Mouse (Mus musculus): ENCODE measurements around the gene Ccdc152.
"Not testable (repeated sequence)": the region's sequence is repeated elsewhere in the genome, so short reads cannot be mapped to it uniquely, and the experiment has no call there.

Ccdc152 gene

GRCm38 (mm10) chr15:3277391-3277790 is 25.9 kb downstream of the Ccdc152 start:
- no peak for DNase-seq (ENCODE audit: low spot score)

DNA sequence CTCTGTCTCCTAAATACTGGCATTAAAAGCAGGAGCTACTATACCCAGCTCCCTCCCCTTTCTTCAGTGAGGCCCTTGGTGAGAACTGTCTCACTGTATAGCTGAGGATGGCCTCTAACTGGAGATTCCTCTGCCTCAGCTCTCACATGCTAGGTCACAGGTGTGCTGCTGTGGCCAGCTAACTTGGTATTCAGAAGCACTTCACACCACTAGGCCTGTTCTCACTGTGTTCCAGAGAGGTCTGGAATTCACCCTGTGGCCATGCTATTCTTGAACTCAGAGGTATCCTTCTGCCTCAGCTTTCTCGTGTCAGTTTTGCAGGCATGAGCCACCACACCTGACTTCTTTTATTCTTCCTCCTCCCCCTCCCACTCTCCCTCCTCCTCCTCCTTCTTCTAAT is 30.1 kb downstream of the Ccdc152 start:
- no peak for DNase-seq (ENCODE audit: low spot score)

- DNase-seq (ENCODE audit: low spot score) = no peak
Measured at GRCm38 (mm10) chr15:3271216-3271615, 32.1 kb downstream of the Ccdc152 start.

DNA sequence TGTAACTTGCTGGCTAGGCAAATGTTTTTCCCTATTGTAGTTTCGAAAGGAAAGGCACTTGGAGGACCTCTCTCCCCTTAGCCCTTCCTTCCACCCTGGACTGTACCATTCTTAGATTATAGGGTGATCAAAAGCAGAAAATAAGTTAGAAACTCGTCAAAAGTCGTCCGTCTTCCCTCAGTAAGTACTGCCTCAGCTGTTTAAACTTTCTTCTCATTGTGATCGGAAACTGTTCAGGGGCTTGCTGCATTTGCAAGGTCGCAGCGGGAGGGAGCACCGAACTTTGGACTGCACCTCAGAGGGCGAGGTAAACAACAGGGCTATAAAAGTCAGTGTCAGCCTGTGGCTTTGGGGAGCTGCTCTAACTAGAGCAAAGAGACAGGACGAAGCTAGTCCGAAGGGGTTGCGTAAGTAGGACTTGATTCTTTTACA is 32.7 kb downstream of the Ccdc152 start:
- DNase-seq (ENCODE audit: low spot score) = peak; percentile 46

DNA sequence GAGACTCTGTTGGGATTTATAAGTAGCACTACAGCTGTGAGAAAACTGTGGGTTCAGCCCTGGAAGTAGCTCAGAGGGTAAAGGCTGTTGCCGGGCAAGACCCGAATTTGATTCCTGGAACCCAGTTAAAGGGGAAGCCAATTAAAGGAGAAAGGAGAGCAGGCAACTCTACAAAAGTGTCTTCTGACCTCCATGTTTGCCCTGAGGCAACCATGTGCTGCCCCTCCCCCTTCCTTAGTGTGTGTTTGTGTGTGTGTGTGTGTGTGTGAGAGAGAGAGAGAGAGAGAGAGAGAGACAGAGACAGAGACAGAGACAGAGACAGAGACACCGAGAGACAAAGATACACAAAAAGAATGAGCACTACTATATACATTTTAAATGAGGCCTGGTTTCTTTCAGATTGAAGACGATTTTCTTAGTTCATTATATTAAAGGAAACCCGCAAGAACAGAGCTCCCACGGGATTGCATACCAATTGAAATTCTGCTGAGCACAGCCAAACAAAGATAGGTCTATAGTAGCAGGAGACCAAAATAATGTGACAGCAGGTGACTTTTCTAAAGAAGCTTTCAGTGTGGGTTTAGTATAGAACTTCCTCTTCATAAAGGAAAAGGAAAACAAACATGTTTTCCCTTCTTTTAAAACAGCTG is 33.2 kb downstream of the Ccdc152 start:
- DNase-seq (ENCODE audit: low spot score) = no peak

GRCm38 (mm10) chr15:3269496-3269895 is 33.8 kb downstream of the Ccdc152 start:
- DNase-seq (ENCODE audit: low spot score) = no peak

GRCm38 (mm10) chr15:3268247-3268646 is 35.1 kb downstream of the Ccdc152 start, which contains the start of gene Selenop:
Selenop (plus strand) TSS chr15:3268547.
- DNase-seq (ENCODE audit: low spot score) = no peak

GRCm38 (mm10) chr15:3264828-3265227 is 38.5 kb downstream of the Ccdc152 start:
- DNase-seq (ENCODE audit: low spot score) = no peak

GRCm38 (mm10) chr15:3264293-3264692 is 39.0 kb downstream of the Ccdc152 start:
- DNase-seq (ENCODE audit: low spot score) = no peak

DNA sequence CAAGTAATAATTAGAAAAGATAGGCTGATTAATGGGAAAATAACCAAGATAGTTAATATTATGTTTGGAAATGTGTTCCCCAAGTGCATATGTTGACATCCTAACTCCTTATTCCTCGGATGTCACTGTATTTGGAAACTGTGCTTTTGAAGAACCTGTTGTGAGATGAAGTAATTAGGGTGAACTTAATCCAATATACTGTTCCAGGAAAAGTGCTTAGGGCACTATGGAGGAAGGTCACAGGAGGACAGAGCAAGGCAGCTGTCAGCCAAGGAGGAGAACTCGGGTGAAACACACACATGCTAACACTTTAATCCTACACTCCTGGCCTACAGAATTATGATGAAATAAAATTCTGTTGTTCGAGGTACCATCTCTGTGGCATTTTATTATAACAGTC is 40.4 kb downstream of the Ccdc152 start:
- DNase-seq (ENCODE audit: low spot score) = no peak

- DNase-seq (ENCODE audit: low spot score) = no peak
Measured at GRCm38 (mm10) chr15:3260309-3260708, 43.0 kb downstream of the Ccdc152 start.

GRCm38 (mm10) chr15:3259025-3259424 is 44.3 kb downstream of the Ccdc152 start:
- no peak for DNase-seq (ENCODE audit: low spot score)

DNA sequence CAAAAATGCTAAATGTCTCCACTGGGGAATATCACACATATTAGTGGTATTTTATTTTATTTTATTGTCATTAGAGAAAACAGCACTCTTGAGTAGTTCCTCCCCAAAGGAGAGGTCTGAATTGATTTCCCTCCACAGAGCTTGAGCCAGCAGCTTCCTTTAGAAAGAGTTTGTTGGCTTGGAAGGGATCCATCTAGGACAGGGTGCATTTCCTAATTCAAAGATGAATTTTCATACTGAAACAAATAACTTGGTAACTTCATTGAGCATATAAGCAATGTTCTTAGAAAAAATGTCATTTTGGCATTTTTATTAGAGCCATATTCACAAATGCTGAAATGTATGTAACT is 51.6 kb downstream of the Ccdc152 start:
- DNase-seq (ENCODE audit: low spot score) = no peak

DNA sequence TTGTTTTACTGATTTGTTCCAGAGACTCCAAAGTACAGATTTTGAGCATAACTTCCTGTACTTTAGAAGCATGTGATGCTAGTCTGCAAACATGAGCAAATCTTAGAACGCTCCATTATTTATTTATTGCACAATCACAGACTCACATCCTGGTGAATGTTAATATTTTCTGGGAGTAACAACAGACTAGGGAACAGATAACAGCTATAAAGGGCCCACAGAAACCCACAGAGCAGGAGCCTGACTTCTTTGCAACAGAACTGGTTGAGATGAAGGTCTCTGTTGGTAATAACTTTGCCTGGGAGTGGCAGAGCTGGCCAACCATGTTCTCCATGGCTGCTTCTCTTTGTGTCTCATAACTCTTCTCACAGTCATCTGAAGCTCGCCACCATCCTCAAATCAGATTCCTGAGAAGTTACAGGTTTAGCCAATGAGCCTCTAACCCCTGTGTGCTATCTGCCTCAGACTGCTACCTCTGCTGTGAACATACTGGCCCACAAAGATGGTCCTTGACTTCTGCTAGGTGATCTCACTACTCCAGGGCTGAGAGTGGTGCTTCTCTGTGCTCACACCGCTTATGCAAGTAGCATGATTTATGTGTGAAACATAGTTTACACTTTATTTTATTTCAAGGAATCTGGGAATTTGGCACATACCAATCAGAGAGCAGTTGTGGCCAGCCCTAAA is 52.2 kb downstream of the Ccdc152 start:
- DNase-seq (ENCODE audit: low spot score) = no peak

DNA sequence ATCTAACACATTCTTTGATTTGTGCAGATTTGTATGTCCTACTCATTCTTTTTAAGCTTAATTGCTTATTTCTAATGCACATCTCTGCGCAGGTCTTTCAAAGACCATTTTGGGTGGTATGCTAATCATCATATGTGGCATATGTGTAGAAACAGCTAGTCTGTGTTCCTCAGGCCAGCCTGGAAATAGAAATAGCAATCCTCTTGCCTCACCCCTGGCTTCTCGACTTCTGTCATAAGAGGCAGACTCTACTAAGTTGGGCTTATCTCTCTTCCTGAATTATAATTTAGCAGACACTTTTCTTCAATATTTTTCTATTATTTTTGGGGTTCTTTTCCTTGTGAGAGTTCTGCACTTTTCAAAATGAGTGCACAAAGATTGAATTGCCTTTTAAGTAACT is 52.7 kb downstream of the Ccdc152 start:
- no peak for DNase-seq (ENCODE audit: low spot score)

GRCm38 (mm10) chr15:3245036-3245435 is 58.3 kb downstream of the Ccdc152 start:
- not testable (repeated sequence) for DNase-seq (ENCODE audit: low spot score)

DNA sequence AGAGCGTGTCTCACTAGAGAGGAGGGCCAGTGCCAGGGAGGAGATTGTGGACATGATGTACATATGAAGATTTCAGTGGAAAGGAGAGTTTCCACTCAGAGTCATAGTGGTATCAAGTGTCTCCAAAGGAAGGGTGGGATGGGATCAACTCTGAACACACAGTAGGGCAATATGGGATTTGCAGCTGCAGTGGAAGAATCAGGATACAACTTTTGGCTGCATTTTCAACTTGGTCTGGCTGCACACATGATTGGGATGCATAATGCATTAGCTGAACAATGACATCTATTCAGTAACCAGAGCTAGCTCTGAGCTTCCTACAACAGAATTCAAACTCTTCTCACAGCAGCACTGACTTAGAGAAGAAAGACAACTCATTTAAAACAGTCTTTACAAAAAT is 65.4 kb downstream of the Ccdc152 start:
- DNase-seq (ENCODE audit: low spot score) = no peak

GRCm38 (mm10) chr15:3236338-3236737 is 67.0 kb downstream of the Ccdc152 start:
- DNase-seq (ENCODE audit: low spot score) = no peak

GRCm38 (mm10) chr15:3233837-3234551 is 69.3 kb downstream of the Ccdc152 start:
- no peak for DNase-seq (ENCODE audit: low spot score)

GRCm38 (mm10) chr15:3232168-3232835 is 71.0 kb downstream of the Ccdc152 start:
- DNase-seq (ENCODE audit: low spot score) = no peak

- DNase-seq (ENCODE audit: low spot score) = no peak
Measured at GRCm38 (mm10) chr15:3231004-3231403, 72.3 kb downstream of the Ccdc152 start.
